Mouse (Mus musculus) kidney, postnatal 10 days (tissue): ENCODE results near the gene Ppara.
"Not testable (repeated sequence)": the region's sequence is repeated elsewhere in the genome, so short reads cannot be mapped to it uniquely, and the experiment has no call there.

ENCODE experiments used
- DNase-seq: peaks from one replicate; pipeline ENCODE4 v3.0.0; 2021; ENCODE audit warnings: mixed read lengths

The Ppara gene

GRCm38 (mm10) chr15:85768991-85769390 is 34.2 kb downstream of the Ppara start:
- DNase-seq: no peak

- peak; percentile 36 for DNase-seq
Measured at GRCm38 (mm10) chr15:85771306-85772121, 36.7 kb downstream of the Ppara start.

- DNase-seq: peak; percentile 44
Measured at GRCm38 (mm10) chr15:85772146-85772740, 37.5 kb downstream of the Ppara start.

- DNase-seq: no peak
Measured at GRCm38 (mm10) chr15:85774419-85774818, 39.6 kb downstream of the Ppara start.

GRCm38 (mm10) chr15:85775001-85775400 is 40.2 kb downstream of the Ppara start:
- no peak for DNase-seq

- DNase-seq: no peak
Measured at GRCm38 (mm10) chr15:85776241-85776640, 41.5 kb downstream of the Ppara start.

DNA sequence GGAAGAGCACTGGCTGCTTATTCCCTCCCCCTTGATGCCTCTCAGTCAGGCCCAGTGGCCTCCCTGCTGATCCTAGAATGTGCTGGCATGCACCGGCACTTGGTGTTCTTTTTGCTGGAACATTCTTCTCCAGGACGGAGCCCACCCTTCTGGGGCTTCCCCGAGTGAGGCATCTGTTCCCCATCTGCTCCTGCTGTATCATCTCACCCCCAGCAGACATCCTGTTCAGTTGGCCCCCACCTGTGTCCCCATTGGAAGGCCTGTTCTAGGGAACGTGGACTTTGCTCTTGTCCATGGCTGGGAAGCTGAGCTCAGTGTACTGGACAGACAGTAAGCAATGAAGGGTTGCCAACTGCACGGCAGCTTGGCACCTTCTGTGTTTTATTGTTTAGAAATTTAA is 42.0 kb downstream of the Ppara start:
- peak; percentile 47 for DNase-seq

DNA sequence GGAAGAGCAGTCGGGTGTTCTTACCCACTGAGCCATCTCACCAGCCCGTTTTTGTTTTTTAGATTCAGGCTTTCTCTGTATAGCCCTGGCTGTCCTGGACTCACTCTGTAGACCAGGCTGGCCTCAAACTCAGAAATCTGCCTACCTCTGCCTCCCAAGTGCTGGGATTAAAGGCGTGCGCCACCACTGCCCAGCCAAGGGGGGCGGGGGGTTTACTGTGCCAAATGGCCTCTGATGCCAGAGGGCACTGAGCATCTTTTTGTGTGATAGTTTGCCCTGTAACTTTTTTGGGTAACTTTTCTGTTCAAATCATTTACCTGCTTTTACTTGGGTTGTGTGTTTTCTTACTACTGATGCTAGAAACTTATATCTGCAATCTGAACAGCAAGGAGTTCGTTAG is 44.1 kb downstream of the Ppara start:
- DNase-seq: not testable (repeated sequence)

DNA sequence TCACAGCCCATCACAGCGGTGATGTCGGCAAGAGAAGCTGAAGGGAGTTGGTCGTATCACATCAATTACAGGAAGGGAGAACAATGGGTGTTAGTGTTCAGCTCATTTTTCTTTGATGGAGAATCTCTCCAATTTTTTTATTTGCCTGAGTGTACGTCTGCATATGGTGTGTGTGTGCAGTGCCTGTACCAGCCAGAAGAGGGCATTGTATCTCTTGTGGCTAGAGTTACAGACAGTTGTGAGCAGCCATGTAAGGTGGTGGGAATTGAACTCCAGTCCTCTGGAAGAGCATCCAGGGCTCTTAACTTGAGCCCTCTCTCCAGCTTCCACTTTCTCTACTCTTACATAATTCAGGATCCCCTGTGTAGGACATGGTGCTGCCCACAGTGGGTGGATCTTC is 48.4 kb downstream of the Ppara start:
- DNase-seq: no peak

DNA sequence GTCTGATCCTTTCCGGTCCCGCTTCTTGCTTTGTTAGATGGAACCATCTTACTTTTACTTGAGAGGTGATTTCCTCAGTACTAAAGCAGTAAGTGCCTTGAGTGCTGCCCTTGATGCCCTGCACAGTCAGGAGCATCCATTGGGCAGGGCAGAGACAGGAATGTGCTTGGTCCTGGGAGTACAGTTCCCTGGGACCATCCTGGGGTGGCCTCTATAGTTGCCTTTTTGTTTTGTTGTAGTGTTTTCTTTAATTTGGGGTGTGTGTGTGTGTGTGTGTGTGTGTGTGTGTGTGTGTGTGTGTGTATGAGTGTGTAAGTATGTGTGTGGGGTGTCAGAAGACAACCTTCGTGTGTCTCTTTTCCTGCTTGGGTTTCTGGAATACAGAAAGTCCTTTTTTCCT is 49.6 kb downstream of the Ppara start:
- no peak for DNase-seq

- no peak for DNase-seq
Measured at GRCm38 (mm10) chr15:85786711-85787110, 51.9 kb downstream of the Ppara start.

DNA sequence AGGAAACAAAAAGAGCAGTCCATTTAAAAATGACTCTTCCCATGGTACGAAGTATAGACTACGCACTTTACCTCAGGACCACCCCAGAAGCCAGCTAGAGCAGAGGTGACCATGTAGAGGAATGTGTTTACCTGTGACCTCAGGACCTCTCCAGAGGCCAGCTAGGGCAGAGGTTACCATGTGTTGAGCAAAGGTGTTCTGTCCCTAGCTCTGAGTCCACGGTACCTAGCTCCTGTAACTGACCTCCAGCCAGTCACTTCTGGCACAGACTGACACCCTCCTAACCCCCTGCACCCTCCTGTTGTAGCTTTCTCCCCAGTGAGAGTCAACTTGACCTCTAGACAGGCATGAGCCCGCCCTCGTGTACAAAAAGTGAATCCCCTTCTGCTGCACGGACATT is 52.7 kb downstream of the Ppara start:
- no peak for DNase-seq

GRCm38 (mm10) chr15:85788051-85788450 is 53.3 kb downstream of the Ppara start:
- DNase-seq: no peak

- DNase-seq: no peak
Measured at GRCm38 (mm10) chr15:85788633-85789032, 53.9 kb downstream of the Ppara start.

DNA sequence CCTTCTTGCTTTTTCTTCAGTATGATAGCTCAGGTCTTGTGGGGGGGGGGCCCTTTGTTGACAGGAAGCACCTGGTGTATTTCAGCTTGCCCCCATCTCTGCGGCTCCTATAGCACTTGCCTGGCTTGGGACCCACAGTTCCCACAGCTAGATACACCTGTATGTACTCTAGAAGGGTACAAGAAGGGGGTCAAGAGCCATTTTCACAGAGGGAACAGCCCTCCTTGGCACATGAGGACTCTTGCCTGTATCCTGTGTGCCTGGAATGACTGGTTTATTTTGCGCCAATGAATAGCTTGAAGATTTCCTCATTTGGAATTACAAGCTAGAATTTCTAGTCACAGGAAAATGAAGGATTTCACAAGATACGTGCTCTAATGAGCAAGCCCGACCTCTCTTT is 56.7 kb downstream of the Ppara start:
- DNase-seq: no peak

- DNase-seq: peak; percentile 41
Measured at GRCm38 (mm10) chr15:85792819-85793218, 58.0 kb downstream of the Ppara start.

- no peak for DNase-seq
Measured at GRCm38 (mm10) chr15:85795516-85795915, 60.7 kb downstream of the Ppara start.

DNA sequence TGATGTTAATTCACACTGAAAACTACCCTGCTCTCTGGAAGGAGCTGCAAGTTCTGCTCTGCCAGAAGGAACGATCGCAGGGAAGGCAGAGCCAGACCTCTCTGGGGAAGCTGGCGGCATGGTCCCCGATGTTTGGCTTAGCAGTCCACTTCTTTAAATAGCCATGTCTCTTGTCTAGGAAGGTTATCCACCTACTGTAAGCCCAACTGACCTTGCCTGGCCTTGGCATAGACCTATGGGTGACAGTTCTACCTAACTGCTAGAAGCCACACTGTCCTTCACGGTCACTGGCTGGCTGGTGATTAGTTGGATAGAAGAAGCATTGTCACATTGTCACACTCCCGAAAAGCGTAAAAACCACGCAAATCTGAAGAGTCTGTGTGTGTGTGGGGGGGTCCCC is 63.9 kb downstream of the Ppara start:
- no peak for DNase-seq

- peak; percentile 38 for DNase-seq
Measured at GRCm38 (mm10) chr15:85802931-85803330, 68.1 kb downstream of the Ppara start.

DNA sequence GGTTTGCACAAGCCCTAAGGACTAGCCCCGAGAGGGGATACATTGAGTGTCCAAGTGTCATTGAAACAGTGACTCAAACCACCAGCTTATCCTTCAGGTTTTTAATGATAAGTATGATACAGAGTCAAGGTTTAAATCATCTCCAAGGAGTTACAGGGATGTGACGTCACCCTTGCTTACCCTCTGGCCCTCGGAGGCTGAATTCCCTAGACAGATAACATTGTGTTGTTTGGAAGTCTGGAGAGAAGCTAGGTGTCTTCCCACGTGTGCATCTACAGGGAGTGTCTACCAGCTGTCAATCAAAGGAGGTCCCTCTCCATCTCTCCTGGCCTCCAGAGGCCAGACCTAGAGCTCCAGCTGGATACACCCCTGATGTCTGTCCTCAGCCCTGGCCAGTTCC is 72.1 kb downstream of the Ppara start:
- no peak for DNase-seq

- DNase-seq: no peak
Measured at GRCm38 (mm10) chr15:85807404-85807803, 72.6 kb downstream of the Ppara start.

DNA sequence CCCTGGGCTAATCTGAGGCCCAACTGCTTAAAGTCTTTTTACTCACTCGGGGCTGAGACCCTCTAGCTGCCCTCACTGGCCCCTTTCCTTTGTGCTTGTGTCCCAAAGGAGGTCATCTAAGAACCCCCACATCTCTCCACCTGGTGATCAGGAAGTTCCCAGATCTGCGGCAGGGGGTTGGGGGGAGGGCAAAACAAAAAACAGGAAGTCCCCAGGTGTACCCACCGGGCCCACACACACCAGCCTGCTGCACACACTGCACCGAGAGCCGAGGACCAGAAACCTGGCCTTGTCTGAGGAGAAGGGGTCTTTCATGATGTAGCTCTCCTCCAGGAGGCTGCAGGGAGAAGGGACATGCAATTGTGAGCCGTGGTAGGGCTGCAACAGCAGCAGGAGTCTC is 73.2 kb downstream of the Ppara start:
- DNase-seq: no peak

DNA sequence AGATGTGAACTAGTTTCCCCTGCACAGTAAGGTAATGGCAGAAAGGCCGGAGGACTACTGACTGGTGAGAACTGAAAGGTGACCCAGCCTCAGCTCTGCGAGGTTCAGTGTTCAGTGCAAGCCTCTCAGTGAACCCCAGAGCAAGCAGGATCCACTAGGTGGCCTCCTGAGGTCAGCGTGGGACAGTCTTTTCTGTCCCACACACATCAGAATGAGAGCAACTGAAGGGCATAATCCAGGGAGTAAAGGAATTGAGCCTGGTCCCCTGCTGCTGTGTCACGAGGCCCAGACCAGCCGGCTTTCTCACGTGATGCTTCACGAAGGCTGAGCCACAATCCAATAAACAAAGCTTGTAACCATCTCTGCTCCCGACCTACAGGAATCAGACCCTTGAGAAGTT is 73.7 kb downstream of the Ppara start:
- DNase-seq: no peak

DNA sequence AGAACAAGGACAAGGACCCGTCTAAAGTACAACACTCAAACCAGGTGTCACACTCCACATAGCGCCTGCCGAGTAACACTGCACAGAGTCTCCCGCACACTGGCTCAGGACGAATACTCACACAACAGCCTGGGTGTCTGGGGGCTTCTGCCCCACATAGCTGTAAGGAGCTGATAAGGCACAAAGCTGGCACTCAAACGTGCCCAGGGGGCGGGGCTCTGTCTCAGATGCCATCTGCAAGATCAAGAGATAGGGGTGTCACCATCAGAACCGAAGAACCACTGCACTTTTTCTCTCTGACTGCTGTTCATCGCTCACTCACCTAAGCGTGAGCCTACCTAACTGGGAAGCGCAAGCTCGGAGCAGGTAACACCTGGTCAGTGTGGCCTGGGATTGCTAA is 74.3 kb downstream of the Ppara start:
- no peak for DNase-seq

GRCm38 (mm10) chr15:85810462-85810805 is 75.7 kb downstream of the Ppara start:
- no peak for DNase-seq
